Mouse (Mus musculus) kidney, embryonic 16.5 days (tissue): ENCODE measurements around the gene Eif2d. TPM values are rescaled to one million over a fixed set of nuclear protein-coding genes. Genes with fewer than 3 reads are reported as not detected.

Source experiments
- ATAC-seq: fragments of 200-750 bp; cut with Nextera tagmentation; 2 replicates; pipeline ENCODE4 v1.8.0; 2017; ENCODE audit warnings: moderate TSS enrichment; ENCODE audit not compliant: low FRiP score, low TSS enrichment
- H3K27ac ChIP-seq: fragments of 300-500 bp; sonication (generic); 2 replicates; pipeline ENCODE4 v1.5.1; 2014; ENCODE audit warnings: low read length
- H3K27me3 ChIP-seq: fragments of 300-500 bp; sonication (generic); 2 replicates; pipeline ENCODE4 v1.6.1; 2014; ENCODE audit warnings: low read length, control low read depth, mixed read lengths; ENCODE audit not compliant: insufficient read depth
- H3K36me3 ChIP-seq: fragments of 300-500 bp; sonication (generic); 2 replicates; pipeline ENCODE4 v1.6.1; 2014; ENCODE audit warnings: low read length, control low read depth, mixed read lengths; ENCODE audit not compliant: insufficient read depth
- H3K4me1 ChIP-seq: fragments of 300-500 bp; sonication (generic); 2 replicates; pipeline ENCODE4 v1.6.1; 2014; ENCODE audit warnings: low read length, control low read depth, mixed read lengths; ENCODE audit not compliant: insufficient read depth
- H3K4me2 ChIP-seq: fragments of 300-500 bp; sonication (generic); replicated peaks from 2 replicates; pipeline ENCODE4 v1.6.1; 2014; ENCODE audit warnings: low read depth, low read length
- H3K4me3 ChIP-seq: fragments of 300-500 bp; sonication (generic); 2 replicates; pipeline ENCODE4 v1.5.1; 2014; ENCODE audit warnings: mild to moderate bottlenecking, low read length
- H3K9ac ChIP-seq: fragments of 300-500 bp; sonication (generic); replicated peaks from 2 replicates; pipeline ENCODE4 v1.6.1; 2014; ENCODE audit warnings: low read length
- H3K9me3 ChIP-seq: fragments of 300-500 bp; sonication (generic); 2 replicates; pipeline ENCODE4 v1.6.1; 2016; ENCODE audit warnings: low read length, control low read depth
- WGBS: fragments of 180-500 bp; shearing (Covaris S2); extraction: QIAGEN DNeasy Blood & Tissue Kit; methylation state at CpG from one replicate; pipeline ENCODE4 v1.1.7; 2014; 5-methylcytosine and 5-hydroxymethylcytosine counted together
- polyA plus RNA-seq: library from polyadenylated mRNA; unstranded; fragments of >200 nt; fragmentation: Nextera tagmentation; extraction: Ambion mirVana; gene quantifications from 2 replicates; pipeline ENCODE4 v1.2.1, GENCODE M21; 2015

The Eif2d gene
- polyA plus RNA-seq, 1 experiment from 2014 or later: 70.5 TPM

DNA sequence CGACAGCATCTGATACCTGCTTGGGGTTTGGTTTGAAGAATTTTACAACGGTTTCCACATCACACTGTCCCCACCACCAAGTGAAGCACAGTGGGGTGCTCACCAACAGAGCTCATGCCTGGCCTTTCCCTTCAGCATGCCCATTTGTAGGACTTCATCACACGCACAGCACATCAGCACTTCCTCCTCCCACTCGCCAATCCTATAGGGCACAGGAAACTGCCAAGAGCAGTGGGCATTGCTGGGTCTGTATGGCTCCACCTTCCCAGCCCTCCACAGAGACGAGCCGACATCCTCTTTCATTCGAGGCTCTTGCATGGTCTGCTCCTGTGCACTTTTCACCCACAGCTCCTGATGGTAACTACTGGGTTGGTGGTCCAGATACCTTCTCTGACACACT lies 30.2 kb downstream of the Eif2d start:
- Histone ChIP-seq H3K4me1 (no peaks in the 10 kb centered on the region), H3K27me3 (no peaks in the 10 kb centered on the region), H3K36me3 (no peaks in the 10 kb centered on the region), H3K9ac (no peak overlapping the region), H3K4me3 (no peak overlapping the region), H3K9me3 (no peaks in the 10 kb centered on the region), H3K4me2 (no peak overlapping the region), H3K27ac (no peak overlapping the region)
- 76% methylated on average over 7 of the region's 7 CpGs for WGBS
- ATAC-seq: no peak

DNA sequence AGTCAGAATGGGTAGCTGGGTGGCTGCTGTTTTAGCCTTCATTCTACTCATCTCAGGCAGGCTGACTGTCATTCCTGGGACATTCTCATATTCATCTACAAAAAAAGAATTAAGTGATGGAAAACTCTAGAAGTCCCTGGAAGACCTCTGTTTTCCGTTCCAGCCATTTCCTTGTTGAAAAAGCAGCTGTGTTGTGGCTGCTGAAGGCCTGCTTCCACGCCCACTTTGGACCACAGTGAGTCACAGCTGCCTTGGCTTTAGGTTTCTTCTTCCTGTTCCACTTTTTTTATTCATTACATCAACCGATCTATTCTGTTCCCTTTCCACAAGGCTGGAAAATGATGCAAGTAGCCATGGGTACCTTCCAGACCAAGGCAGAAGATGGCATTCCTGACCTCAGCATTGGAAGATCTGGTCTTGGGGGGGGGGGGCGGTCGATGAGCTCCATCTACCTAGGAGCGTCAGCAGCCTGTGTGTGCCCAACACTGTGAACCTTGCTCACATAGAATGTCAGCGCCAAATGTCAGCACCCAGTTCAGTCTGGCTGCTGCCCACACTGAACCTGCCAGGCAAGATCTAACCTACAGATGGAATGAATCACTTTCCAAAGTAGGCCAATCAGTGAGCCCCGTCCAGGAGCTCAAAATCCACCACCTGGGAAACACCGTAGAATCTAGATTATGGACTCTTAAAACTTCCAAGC lies 31.4 kb downstream of the Eif2d start:
- Histone ChIP-seq H3K36me3 (no peaks in the 10 kb centered on the region), H3K4me1 (no peaks in the 10 kb centered on the region), H3K27me3 (no peaks in the 10 kb centered on the region), H3K9ac (no peak overlapping the region), H3K9me3 (no peaks in the 10 kb centered on the region), H3K27ac (no peak overlapping the region), H3K4me2 (no peak overlapping the region), H3K4me3 (no peak overlapping the region)
- no peak for ATAC-seq
- 82% methylated on average over 9 of the region's 9 CpGs for WGBS

DNA sequence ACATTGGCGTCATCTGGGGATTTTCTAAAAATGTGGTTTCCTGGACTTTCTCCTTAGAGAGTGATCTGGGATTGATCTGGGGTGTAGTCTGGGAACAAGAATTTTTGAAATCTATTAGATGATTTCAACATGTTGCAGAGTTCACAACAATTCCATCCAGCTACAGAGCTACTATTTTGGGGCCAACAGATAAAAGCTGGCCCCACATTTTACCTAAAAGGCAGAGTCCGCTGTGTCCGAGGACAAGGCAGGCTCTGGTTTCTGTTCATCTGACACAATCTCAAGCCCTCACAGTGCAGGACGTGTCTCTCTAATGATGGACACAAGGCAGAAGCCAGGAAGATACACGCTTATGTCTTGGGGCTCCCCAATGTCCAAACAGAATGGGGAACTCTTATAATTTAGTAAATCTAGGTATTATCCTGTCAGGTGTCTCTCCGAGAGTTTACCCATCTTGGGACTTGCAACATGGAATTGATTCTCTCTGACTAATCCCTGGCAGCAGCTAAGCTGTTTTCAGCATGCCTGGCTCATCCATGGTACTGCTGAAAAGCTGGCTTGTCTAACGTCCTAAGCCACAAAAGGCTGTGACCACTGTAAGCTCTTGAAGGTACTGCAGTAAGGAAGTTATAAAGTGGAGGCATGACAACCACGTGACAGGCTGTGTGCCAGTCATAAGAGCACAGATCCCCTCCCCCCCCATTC lies 32.1 kb downstream of the Eif2d start:
- Histone ChIP-seq H3K27me3 (no peaks in the 10 kb centered on the region), H3K27ac (no peak overlapping the region)
- 85% methylated on average over 8 of the region's 8 CpGs for WGBS

DNA sequence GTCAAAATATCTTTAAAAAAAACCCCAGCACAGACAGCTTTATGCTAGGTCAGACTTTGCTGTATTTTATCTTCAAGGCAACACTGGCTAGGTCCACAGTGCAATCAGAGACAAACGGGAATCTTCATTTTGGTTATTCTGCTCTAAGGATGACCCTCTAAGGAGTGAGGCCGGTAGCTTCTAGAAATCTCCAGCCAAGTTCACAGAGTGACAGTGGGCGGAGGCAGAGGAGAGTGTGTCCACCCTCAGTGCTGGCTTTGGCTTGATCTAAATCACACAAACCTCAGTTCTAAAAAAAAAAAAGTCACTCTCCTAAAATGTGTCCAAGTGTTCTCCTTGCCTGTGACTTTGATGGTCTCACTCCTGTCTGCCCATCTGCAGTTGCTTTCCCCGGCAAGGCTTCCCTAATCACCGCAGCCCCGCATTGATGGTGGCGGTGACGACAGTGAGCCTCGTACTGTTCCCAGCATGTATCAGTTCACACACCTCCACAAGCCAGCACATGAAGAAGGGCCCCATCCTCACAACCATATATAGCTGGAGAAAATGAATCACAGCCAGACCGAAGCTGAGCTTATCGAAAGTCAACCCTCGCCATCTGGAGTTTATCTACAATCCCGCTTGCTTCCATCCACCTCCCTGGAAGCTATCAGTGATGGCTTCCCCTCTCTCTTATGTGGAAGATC lies 33.0 kb downstream of the Eif2d start:
- Histone ChIP-seq H3K36me3 (no peaks in the 10 kb centered on the region), H3K4me2 (no peak overlapping the region), H3K9ac (no peak overlapping the region), H3K27ac (no peak overlapping the region), H3K27me3 (no peaks in the 10 kb centered on the region), H3K9me3 (no peaks in the 10 kb centered on the region), H3K4me1 (no peaks in the 10 kb centered on the region), H3K4me3 (no peak overlapping the region)
- no peak for ATAC-seq
- 80% methylated on average over 13 of the region's 13 CpGs for WGBS

More for the DNA sequence above, 32.1 kb downstream of the Eif2d start:
- no peak overlapping the region for H3K9ac ChIP-seq
- no peak for ATAC-seq
- H3K36me3 ChIP-seq: no peaks in the 10 kb centered on the region
- no peak overlapping the region for H3K4me2 ChIP-seq
- no peaks in the 10 kb centered on the region for H3K9me3 ChIP-seq
- no peaks in the 10 kb centered on the region for H3K4me1 ChIP-seq
- no peak overlapping the region for H3K4me3 ChIP-seq

DNA sequence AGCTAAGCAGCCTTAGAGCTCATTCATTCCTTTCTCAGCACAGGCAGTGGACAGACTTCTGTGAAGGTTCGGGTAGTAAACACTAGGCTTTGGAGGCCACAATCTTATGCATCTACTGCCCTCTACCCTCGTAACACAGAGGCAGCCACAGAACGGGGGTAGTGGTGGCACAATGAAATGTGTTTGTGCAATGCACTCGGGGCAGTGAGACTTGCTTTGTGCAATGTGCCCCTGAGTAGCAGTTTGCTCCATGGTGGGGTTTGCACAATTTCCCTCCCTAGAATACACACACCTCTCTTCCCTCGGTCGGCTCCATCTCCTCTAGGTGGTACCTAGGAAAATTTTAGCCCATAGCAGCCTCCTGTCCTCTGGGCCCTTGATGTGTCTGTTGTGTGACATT lies 34.0 kb downstream of the Eif2d start:
- Histone ChIP-seq H3K27me3 (no peaks in the 10 kb centered on the region), H3K36me3 (no peaks in the 10 kb centered on the region), H3K4me3 (no peak overlapping the region), H3K4me2 (no peak overlapping the region), H3K9me3 (no peaks in the 10 kb centered on the region), H3K27ac (no peak overlapping the region), H3K4me1 (no peaks in the 10 kb centered on the region), H3K9ac (no peak overlapping the region)
- 69% methylated on average over 6 of the region's 6 CpGs for WGBS
- ATAC-seq: no peak

DNA sequence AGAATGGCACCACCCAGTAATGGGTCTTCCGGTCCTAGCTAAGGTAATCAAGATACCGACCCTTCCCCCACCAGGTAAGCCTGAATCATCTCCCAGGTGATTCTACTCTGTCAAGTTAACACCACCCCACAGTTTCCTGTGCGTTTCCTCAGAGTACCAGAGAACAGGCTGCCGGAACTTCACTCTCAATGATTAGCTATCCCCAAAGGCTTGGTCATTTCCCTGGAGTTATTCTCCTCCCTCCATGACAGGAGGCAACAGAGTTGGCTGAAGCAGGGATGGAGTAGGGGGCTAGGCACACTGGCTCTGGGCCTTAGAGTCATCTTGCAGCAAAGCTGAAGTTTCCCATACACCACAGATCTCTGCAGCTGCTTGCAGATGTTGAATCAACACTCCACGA lies 34.9 kb downstream of the Eif2d start:
- Histone ChIP-seq H3K27ac (no peak overlapping the region), H3K4me3 (no peak overlapping the region), H3K36me3 (no peaks in the 10 kb centered on the region), H3K9ac (no peak overlapping the region), H3K4me1 (no peaks in the 10 kb centered on the region), H3K4me2 (no peak overlapping the region), H3K9me3 (no peaks in the 10 kb centered on the region), H3K27me3 (no peaks in the 10 kb centered on the region)
- 75% methylated on average over 5 of the region's 5 CpGs for WGBS
- no peak for ATAC-seq

DNA sequence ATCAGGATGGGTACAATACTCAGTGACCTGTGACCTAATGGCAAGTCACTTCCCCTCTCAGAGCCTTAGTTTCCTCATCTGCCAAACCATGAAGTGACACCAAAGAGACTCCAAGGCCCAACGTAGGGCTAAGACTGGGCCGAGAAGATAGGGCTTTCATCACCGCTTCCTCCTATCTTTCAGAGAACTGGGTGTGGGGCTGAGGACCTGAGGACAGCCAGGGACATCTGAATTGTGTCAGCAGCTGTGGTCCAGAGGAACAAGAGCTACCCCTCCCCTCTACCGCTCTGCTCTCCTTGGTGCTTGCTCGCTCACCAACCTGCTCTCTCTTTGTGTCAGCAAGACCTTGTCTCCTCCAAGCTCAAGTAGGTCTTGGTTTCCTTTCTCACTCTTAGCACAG lies 35.7 kb downstream of the Eif2d start:
- H3K36me3 ChIP-seq: no peaks in the 10 kb centered on the region
- ATAC-seq: no peak
- H3K4me2 ChIP-seq: no peak overlapping the region
- no peaks in the 10 kb centered on the region for H3K4me1 ChIP-seq
- WGBS: 91% methylated on average over 5 of the region's 5 CpGs
- no peak overlapping the region for H3K9ac ChIP-seq
- H3K9me3 ChIP-seq: no peaks in the 10 kb centered on the region
- no peaks in the 10 kb centered on the region for H3K27me3 ChIP-seq
- H3K4me3 ChIP-seq: no peak overlapping the region
- H3K27ac ChIP-seq: no peak overlapping the region

DNA sequence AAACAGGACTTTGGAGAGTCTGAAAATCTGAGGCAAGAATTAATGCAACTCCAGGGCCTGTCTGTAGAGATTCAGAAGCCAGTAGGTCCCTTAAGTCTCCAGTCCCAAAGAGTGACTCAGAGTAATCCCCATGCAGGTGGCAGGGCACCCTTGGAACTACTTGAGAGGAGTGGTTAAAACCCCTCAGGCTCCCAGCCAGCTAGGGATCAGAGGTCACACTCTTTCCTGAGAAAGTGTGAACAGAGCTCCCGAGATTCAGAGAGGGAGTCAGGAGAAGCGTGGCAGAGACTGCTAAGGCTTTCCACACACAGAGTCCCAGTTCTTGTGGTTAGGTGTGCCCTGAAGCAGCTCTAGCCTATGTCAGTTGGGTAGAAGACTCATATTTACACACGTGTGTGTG lies 40.8 kb downstream of the Eif2d start:
- Histone ChIP-seq H3K27ac (no peak overlapping the region), H3K9me3 (no peaks in the 10 kb centered on the region), H3K4me2 (no peak overlapping the region), H3K4me3 (no peak overlapping the region), H3K4me1 (no peaks in the 10 kb centered on the region), H3K36me3 (no peaks in the 10 kb centered on the region), H3K27me3 (no peaks in the 10 kb centered on the region), H3K9ac (no peak overlapping the region)
- no peak for ATAC-seq
- WGBS: 43% methylated on average over 3 of the region's 3 CpGs

DNA sequence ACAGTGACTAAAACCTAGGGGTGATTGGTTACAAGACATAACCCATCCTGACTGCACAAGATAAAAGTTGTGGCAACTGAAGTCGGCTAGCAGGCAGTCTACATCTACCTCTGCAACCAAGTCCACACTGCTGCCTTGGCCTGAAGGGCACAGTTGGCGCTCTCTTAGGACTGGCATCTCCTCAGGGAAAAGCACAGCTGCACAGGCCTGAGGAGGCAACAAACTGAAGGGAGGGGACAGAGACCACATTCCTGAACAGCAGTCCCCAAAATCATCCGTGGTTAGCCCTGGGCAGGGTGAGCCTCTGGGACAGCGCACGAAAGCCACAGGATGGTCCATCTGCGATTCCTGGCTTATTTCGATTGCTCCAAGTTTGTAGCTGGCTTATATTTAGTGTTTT lies 42.7 kb downstream of the Eif2d start:
- no peak overlapping the region for H3K9ac ChIP-seq
- H3K27ac ChIP-seq: no peak overlapping the region
- H3K9me3 ChIP-seq: no peaks in the 10 kb centered on the region
- no peak overlapping the region for H3K4me2 ChIP-seq
- H3K36me3 ChIP-seq: no peaks in the 10 kb centered on the region
- no peaks in the 10 kb centered on the region for H3K27me3 ChIP-seq
- no peak for ATAC-seq
- H3K4me3 ChIP-seq: no peak overlapping the region
- 88% methylated on average over 7 of the region's 7 CpGs for WGBS
- H3K4me1 ChIP-seq: 0 out of 2 replicates have a peak, but pooled peaks cover 6% of the 10 kb centered on the region

DNA sequence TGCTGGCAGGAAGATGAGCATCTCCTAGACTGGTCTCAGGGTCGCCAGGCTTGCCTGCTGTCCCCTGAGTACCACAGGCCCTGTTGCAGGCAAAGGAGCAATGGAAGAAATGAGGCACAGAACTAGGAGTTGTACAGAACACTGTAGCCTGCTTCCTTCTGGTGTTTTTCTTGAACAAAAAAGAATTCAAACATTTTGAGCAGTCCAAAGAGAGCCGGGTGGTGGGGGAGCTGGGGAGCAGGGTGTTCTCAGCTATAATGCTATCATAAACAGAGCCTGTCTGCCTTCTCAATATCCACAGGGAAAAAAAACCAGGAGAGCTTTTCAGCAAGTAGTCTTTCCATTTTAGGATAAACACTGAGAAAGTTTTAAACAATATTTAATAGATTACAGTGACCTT lies 43.1 kb downstream of the Eif2d start:
- Histone ChIP-seq H3K9ac (no peak overlapping the region), H3K4me2 (no peak overlapping the region), H3K4me1 (0 out of 2 replicates have a peak, but pooled peaks cover 6% of the 10 kb centered on the region), H3K27me3 (no peaks in the 10 kb centered on the region), H3K36me3 (no peaks in the 10 kb centered on the region), H3K9me3 (no peaks in the 10 kb centered on the region), H3K4me3 (no peak overlapping the region), H3K27ac (no peak overlapping the region)
- no peak for ATAC-seq
- WGBS: 69% methylated on average over 2 of the region's 2 CpGs
